Mouse (Mus musculus) layer of hippocampus, postnatal 25 days (tissue): ENCODE results near the gene Itpr2. TPM values are rescaled to one million over a fixed set of nuclear protein-coding genes. Genes with fewer than 3 reads are reported as not detected.

Experiments
- DNase-seq, 2 experiments: peaks; one replicate each; pipeline ENCODE4 v3.0.0; 2022; ENCODE audit warnings: mixed read lengths in 2 of 2, low spot score in 1 of 2; ENCODE audit errors: extremely low spot score in 1 of 2
- total RNA-seq, 2 experiments: library from RNA; stranded (reverse); gene quantifications; 2 replicates each; pipeline ENCODE4 v1.2.3; 2021

Gene Itpr2
- total RNA-seq, 2 experiments from 2014 or later = 16.6 to 20.5 TPM

DNA sequence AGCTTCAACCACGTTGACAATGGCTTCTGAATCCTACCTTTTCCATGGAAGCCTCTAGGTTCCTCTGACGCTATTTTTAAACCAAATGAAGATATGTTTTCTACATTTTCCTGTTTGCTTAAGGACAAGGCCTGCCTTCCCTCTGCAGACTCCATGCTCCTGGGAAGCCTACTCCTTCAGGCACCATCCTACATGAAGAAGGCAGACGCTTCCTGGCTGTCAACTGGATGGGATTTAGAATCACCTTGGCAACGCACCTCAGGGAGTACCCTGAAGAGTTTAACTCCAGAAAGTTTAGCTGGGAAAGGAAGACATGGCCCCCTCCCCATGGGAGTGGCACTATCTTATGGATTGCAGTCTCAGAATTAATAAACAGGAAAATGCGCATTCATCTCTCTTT lies 259.0 kb downstream of the Itpr2 start:
- no peak for DNase-seq

GRCm38 (mm10) chr6:146241336-146241735 lies 260.7 kb downstream of the Itpr2 start:
- DNase-seq = no peak

GRCm38 (mm10) chr6:146235165-146235564 lies 266.9 kb downstream of the Itpr2 start:
- DNase-seq = no peak

- DNase-seq = no peak
Observed at GRCm38 (mm10) chr6:146234417-146234816, 267.6 kb downstream of the Itpr2 start.

GRCm38 (mm10) chr6:146230903-146231302 lies 271.1 kb downstream of the Itpr2 start:
- no peak for DNase-seq

DNA sequence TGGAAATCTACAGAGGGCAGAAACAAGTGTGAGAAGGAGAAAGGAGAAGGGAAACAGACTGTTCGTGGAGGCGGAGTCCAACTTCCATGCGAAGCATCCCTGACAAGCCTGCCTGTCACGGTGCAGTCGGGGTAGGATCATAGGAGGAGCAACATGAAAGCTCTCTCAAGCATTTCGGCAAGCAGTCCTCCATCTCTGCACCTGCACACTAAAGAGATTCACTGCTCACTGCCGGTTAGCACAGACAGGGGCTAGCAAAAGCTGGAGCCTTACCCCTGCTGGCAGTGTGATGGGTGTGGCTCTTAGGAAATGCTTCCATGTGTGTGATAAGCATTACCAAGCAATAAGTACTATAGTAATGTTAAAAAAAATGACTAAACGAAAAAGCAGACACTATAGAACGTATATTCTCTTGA lies 271.6 kb downstream of the Itpr2 start:
- no peak for DNase-seq

DNA sequence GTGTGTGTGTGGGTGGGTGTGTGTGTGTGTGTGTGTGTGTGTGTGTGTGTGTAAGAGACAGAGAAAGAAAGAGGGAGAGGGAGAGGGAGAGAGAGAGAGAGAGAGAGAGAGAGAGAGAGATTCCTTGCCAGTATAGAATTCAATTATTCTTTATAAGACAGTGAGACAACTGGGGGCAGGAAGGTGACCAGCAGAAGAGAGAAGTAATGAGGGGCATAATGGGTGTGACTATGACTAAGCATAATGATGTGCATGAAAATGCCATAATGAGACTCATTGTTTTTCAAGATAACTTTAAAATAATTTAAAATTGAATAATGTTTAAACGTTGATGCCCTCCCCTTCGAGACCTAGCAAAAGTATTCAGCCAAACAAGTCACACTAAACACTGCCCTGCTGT lies 272.1 kb downstream of the Itpr2 start:
- DNase-seq = no peak

- no peak for DNase-seq
Observed at GRCm38 (mm10) chr6:146229519-146229918, 272.5 kb downstream of the Itpr2 start.

DNA sequence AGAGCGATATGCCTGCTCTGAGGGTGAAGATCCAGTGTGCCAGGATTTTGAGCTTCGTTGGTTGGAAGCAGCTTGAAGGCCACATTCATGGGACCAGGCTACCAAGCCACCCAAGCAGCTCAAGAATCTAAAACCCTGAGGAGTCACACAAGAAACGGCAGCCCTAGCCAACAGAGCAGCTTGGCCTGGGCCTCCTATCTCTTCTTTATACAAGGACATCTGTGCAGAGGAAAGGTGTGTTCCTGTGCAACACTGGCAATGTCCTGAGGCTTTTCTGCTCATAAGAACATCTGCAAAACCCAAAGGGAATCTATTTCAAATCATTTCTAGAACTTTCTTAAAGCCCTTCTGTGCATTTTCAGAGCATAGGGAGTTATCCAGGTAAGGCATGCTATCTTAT lies 274.0 kb downstream of the Itpr2 start:
- DNase-seq = no peak

DNA sequence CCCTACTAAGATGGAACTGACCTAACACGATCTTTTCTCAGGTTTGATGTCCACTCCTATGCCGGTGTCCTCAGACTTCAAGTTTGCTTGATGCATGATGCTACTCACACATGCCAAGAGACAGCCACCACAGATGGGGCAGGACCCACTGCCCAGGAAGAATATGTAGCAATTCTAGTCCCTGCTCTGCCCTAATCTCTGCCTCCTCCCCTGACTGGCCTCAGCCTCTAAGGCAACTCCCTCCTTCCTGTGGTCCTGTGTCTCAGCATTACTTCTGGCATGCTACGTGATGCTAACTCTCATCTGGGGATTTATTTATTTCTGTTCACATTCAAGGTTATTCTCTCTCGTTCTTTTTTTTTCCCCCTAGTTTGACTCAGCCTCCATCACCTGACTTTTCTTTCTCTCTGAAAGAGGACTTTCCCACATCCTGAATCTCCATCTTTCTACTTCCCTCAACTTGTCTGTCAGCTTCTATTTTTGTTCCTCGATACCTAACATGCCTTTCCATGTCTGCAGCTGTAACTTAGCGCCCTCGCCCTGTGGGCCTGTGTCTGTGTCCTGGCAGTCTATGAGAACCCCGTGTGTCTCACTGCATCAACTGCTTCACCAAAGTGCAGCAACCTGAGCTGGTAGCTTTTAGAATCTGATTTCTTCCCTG lies 279.5 kb downstream of the Itpr2 start:
- DNase-seq = no peak

DNA sequence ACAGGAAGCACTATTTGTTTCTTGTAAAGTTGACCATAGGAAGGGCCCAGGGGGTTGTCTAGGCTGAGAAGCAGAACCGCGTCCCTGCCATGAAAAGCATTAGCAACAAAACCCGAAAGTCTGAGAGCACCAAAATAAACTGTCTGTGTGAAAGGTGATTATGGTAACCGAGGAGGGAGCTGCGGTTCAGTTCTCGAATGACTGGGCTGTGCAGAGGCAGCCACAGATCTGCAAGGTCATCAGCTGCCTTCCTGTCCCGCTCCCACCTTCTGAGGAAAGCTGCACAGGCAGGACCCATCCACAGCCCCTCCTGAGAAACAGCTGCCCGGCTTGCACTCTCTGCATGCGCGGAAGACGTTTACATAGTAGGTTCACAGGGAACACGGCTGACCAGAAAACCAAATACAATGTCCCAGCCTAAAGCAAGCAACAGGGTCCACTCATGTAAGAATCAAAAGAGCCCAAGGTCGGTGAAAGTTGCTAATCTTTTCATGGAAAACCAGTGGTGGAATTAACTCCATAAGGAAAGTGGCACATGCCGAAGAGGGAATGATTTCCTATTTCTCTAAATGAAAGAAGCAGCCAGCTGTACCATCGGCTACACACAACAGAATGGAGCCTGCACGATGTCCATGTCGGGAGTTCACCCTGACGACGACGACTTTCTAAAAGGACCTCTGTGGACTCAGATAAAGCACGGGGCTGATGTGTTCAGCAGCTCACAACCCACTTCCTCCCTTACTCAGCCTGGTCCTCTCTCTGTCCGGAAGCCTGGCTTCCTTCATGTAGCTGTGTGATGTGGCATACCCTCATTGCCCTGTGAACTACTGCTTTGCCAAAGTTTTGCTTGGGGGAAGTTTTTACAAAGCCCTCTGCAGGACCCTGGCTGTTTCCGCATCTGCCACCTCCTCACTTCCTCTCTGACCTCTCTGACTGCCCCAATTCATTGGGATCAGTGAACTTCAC lies 280.4 kb downstream of the Itpr2 start:
- DNase-seq = no peak

GRCm38 (mm10) chr6:146220071-146220470 lies 282.0 kb downstream of the Itpr2 start:
- no peak for DNase-seq

DNA sequence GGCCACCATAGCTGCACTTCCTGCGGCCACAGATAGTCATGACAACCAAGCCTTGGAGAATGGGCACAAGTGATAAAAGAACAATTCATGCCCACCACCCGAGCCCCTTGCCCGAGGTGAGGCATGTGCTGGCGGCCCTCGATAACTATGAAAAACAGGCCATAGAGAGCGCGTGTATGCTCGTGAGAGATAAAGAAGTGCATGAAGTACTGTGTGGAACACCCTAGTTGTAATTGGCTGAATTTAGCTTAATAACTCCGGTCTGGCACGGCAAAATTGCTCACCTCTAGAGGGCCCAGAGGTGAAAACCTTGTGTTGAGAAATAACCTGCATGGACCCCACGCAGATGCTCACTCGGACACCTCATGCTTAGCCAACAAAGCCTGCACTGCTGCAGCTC lies 282.5 kb downstream of the Itpr2 start:
- no peak for DNase-seq

- no peak for DNase-seq
Observed at GRCm38 (mm10) chr6:146215302-146215701, 286.7 kb downstream of the Itpr2 start.

DNA sequence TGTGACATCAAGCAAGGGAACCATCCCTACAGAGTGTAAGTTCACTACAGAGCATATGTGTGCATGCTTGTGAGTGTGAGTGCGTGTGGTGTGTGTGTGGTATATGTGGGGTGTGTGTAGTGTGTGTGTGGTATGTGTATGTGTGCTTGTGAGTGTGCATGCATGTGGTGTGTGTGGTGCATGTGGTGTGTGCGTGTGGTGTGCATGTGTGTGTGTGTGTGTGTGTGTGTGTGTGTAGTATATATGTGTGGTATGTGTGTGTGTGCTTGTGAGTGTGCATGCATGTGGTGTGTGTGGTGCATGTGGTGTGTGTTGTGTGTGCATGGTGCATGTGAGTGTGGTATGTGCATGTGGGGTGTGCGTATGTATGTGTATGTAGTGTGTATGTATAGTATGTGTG lies 289.7 kb downstream of the Itpr2 start:
- no peak for DNase-seq

DNA sequence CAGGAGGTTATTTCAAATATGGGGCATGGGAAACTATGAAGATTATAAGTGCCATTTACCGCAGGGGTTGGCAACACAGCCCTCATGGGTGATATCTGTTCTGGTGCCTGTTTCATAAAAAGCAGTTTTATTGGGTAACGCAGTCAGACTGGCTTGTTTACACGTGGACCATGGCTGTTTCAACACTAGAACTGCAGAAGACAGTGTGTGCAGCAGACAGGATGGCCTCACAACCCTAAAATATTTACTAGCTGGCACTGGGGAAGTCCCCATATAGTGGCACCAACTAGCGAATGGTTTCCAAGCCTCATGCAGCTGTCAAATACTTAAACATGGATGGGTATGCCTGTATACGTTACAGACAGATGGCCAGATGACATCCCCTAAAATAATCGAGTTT lies 290.8 kb downstream of the Itpr2 start:
- no peak for DNase-seq

DNA sequence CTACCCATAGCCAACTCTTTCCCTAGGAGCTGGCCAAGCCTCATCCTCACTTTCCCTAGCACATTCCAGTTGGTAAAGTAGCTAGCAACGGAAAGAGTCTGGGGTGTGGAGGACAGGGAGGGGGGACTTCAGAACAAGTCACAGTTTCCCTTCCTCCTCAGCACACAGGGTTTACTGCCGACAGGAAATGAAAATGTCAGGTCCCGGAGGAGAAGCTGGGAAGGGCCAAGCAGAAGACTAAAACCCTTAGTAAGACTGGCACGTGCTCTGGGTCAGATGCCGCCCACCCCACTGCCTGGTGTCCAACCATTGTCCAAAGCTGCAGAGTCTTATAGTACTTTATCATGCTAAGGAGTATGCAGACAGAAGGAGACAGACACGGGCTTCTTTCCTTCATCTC lies 293.0 kb downstream of the Itpr2 start:
- DNase-seq = no peak

GRCm38 (mm10) chr6:146207204-146207959 lies 294.6 kb downstream of the Itpr2 start:
- no peak for DNase-seq

DNA sequence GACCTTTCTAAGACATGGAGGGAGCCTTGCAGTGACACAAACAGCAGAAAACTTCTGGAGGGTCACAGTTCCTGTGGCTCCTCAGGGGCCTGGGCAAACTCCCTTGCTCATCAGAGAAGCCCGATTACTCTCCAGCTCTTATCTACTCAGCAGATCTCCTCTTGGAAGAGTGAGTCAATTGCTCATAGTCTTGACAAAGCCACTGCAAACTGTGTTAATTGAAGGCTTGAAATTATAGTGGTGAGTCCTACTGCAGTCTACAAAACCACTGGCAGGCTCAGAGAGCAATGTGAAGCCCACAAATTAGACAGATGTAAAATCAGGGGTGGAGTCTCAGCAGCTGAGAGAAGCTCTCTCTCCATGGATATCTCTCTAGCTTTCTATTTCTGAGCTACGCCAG lies 296.9 kb downstream of the Itpr2 start:
- no peak for DNase-seq

DNA sequence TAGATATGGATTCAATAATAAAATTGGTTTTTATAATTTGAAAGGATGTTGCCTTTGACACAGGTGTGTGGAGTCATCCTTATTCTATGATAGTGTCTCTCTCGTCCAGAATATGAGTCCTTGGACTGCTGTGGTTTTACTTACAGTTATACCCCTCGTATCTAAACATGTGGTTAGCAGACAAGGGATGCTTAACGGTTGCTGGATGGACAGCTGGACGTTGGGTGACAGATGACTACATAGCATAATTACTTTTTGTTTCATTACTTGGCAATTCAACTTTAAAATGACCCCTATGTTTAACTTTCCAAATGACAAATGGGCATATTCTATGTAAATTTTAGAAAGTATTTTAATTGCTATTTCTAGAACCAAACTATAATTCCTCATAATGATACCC lies 297.6 kb downstream of the Itpr2 start:
- no peak for DNase-seq

GRCm38 (mm10) chr6:146197868-146198379 lies 304.1 kb downstream of the Itpr2 start:
- DNase-seq = no peak
